Comparison of ENCODE assay signal across 8 mouse cellular contexts in the genomic region with DNA sequence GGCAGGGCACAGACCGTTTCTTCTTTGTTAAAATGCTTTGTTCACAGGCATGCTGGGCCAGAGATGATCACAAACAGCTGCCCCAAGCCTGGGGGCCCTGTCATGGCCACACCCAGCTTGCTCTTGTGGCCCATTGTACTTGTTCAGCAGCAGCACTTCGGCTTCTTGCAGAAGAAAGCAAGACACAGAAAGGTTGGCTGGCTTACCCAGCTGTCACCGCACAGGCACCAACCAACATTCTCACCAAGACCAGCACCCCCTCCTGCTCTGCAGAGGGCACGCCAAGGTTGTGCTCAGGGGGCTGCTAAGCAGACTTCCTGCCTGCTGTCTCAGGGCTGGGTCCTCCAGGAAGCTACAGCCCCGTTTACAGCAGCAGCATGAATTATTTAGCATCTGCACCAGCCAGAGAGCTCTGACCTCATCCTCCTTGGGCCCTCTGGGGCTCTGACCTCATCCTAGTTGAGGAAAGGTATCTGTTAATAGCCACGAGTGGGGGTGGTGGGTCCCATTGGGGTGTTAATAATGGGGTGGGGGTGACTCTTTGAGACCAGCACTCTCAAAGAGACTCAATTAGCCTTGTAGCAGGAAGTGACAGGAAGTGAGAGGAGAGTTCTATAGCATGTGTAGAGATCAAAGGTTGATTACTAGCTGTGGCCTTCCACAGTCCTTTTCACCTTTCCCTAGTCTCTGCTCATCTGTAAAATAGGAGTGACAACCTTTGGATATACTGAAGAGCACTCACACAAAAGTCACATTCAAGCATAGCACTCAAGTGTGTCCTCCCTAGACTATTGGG. TPM values are rescaled to one million over a fixed set of nuclear protein-coding genes. Genes with fewer than 3 reads are reported as not detected.
DNase-seq lines count a peak whose midpoint lies in the region; ATAC-seq and TF ChIP-seq lines count a peak whose summit lies in the region.
"Had no signal": no experiment of that assay in that cellular context is flagged by ENCODE, and none has a peak within 500 bp of the region (broad histone marks: within the 10 kb centered on the region; RNA-seq: fewer than 3 reads in every experiment).

No protein-coding gene starts in this region.

- no peak overlapping the region for H3K9ac ChIP-seq in lung, embryonic 14.5 days
- no peak overlapping the region for H3K9ac ChIP-seq in limb, embryonic 11.5 days (ENCODE audit: low read length)

- H3K4me2 ChIP-seq in lung, embryonic 14.5 days: no peak overlapping the region
- no peak overlapping the region for H3K4me2 ChIP-seq in limb, embryonic 11.5 days (ENCODE audit: low read depth, severe bottlenecking)

- WGBS in lung, embryonic 14.5 days: 33% methylated on average over 6 of the region's 6 CpGs
- WGBS in limb, embryonic 11.5 days: 20% methylated on average over 6 of the region's 6 CpGs

- H3K4me1 ChIP-seq in lung, embryonic 14.5 days (ENCODE audit: insufficient read depth): no peaks in the 10 kb centered on the region; the same call in 1 of the 2 replicates
- H3K4me1 ChIP-seq in limb, embryonic 11.5 days (ENCODE audit: control insufficient read depth, insufficient read depth, low read length): peaks cover 22% of the 10 kb centered on the region

- H3K27ac ChIP-seq in lung, embryonic 14.5 days (ENCODE audit: low read depth): peak overlapping the region; percentile 2; the same call in 1 of the 2 replicates
- no peak overlapping the region for H3K27ac ChIP-seq in limb, embryonic 11.5 days (replicated peaks; ENCODE audit: low read depth, low read length)

- no peak for TF ChIP-seq CTCF in lung, embryonic 14.5 days (IDR thresholded peaks at IDR 0.05; ENCODE audit: low read depth)

- no peak for DNase-seq in lung, embryonic 14.5 days
- DNase-seq in lung, adult 18-20 months: no peak
- peak; percentile 38 for DNase-seq in embryo, embryonic 10.5 days (ENCODE audit: low spot score)
- DNase-seq in limb, embryonic 11.5 days (ENCODE audit: low spot score): peak; percentile 40
- DNase-seq in thymus, postnatal 10 days (ENCODE audit: low spot score in 2 of 2): peak; percentile 73
- DNase-seq in gastrocnemius, postnatal 14 days: no peak
- DNase-seq in left cerebral cortex, postnatal 25 days (ENCODE audit: low spot score in 2 of 2): no peak
- DNase-seq: left cerebral cortex, postnatal 4 days had no signal

- no peak for ATAC-seq in lung, embryonic 14.5 days (ENCODE audit: insufficient read depth)
- no peak for ATAC-seq in limb, embryonic 11.5 days (ENCODE audit: insufficient number of reproducible peaks, low FRiP score, low TSS enrichment, low read depth)

- H3K4me3 ChIP-seq in lung, embryonic 14.5 days (ENCODE audit: low read depth, low read length): no peak overlapping the region
- no peak overlapping the region for H3K4me3 ChIP-seq in limb, embryonic 11.5 days (ENCODE audit: low read depth, low read length)

- no peaks in the 10 kb centered on the region for H3K9me3 ChIP-seq in lung, embryonic 14.5 days (ENCODE audit: low read depth, low read length)
- H3K9me3 ChIP-seq in limb, embryonic 11.5 days (ENCODE audit: control insufficient read depth, low read length): no peaks in the 10 kb centered on the region

- H3K27me3 ChIP-seq in lung, embryonic 14.5 days (ENCODE audit: insufficient read depth, low read length): no peaks in the 10 kb centered on the region
- no peaks in the 10 kb centered on the region for H3K27me3 ChIP-seq in limb, embryonic 11.5 days (ENCODE audit: control insufficient read depth, insufficient read depth, low read length)

- H3K36me3 ChIP-seq in lung, embryonic 14.5 days (ENCODE audit: insufficient read depth): peaks cover 17% of the 10 kb centered on the region
- H3K36me3 ChIP-seq in limb, embryonic 11.5 days (ENCODE audit: control insufficient read depth, insufficient read depth, low read length): peaks cover 4% of the 10 kb centered on the region; the same call in 1 of the 2 replicates

- intact Hi-C loops in gastrocnemius, postnatal 14 days (cut with DNase I; ENCODE audit: low total_unique reads): no loop called here
- intact Hi-C loops in left cerebral cortex, postnatal 25 days (cut with DNase I): loop anchor here (10.0 kb wide), 1 partner anchor 172 kb away; a partner anchor contains a TSS

RNA-seq across cellular contexts. Expression of a gene that starts 16.6 kb away (rescaled TPM):
- polyA plus RNA-seq in lung, embryonic 14.5 days (2014; fragmentation: Nextera tagmentation; extraction: Ambion mirVana): 0.75 and 1.7 TPM in 2 replicates
- 0.45 and 0.61 TPM in 2 replicates for polyA plus RNA-seq in limb, embryonic 11.5 days (2014; fragmentation: Nextera tagmentation; extraction: Ambion mirVana)
- total RNA-seq in gastrocnemius, postnatal 14 days (2021): under 1 TPM; 0.55 to 0.84 TPM
- total RNA-seq in left cerebral cortex, postnatal 25 days (2021): under 1 TPM; 0.37 to 0.55 TPM

RNA-seq across cellular contexts. Expression of a gene that starts 22.3 kb away (rescaled TPM):
- polyA plus RNA-seq in lung, embryonic 14.5 days (2014; fragmentation: Nextera tagmentation; extraction: Ambion mirVana): 34.7 and 39.2 TPM in 2 replicates
- polyA plus RNA-seq in limb, embryonic 11.5 days (2014; fragmentation: Nextera tagmentation; extraction: Ambion mirVana): 38.8 and 41.1 TPM in 2 replicates
- total RNA-seq in gastrocnemius, postnatal 14 days (2021): 10 to 100 TPM; 39.1 to 43.0 TPM
- total RNA-seq in left cerebral cortex, postnatal 25 days (2021): 1 to 10 TPM; 4.2 to 6.4 TPM

Comparison
In these comparisons a context has a peak if more than half of its experiments do, and no peak if none do; other contexts are left out.
1. DNase-seq: peak in embryo, embryonic 10.5 days (single experiment), limb, embryonic 11.5 days (single experiment) and thymus, postnatal 10 days (2 of 2); none in lung, embryonic 14.5 days (single experiment), lung, adult 18-20 months (0 of 2), gastrocnemius, postnatal 14 days (single experiment) and left cerebral cortex, postnatal 25 days (0 of 2).
2. RNA of a gene that starts 22.3 kb away (total RNA-seq): 39.1 to 43.0 TPM in gastrocnemius, postnatal 14 days; 4.2 to 6.4 TPM in left cerebral cortex, postnatal 25 days; every median in the first group is over 4 times any median in the second.